Mouse (Mus musculus) midbrain, embryonic 13.5 days (tissue): ENCODE measurements around the gene Gm20815. TPM values are rescaled to one million over a fixed set of nuclear protein-coding genes. Genes with fewer than 3 reads are reported as not detected.
"Not testable (repeated sequence)": the region's sequence is repeated elsewhere in the genome, so short reads cannot be mapped to it uniquely, and the experiment has no call there.

ENCODE experiments used
- ATAC-seq: fragments of 200-750 bp; cut with Nextera tagmentation; 2 replicates; pipeline ENCODE4 v1.8.0; 2017; ENCODE audit warnings: mild to moderate bottlenecking, moderate TSS enrichment, moderate library complexity
- H3K27ac ChIP-seq: fragments of 300-500 bp; sonication (generic); 2 replicates; pipeline ENCODE4 v1.5.1; 2015; ENCODE audit warnings: inconsistent platforms, mild to moderate bottlenecking, moderate library complexity
- H3K27me3 ChIP-seq: fragments of 300-500 bp; sonication (generic); 2 replicates; pipeline ENCODE4 v1.6.1; 2015; ENCODE audit warnings: mild to moderate bottlenecking, inconsistent platforms
- H3K36me3 ChIP-seq: fragments of 300-500 bp; sonication (generic); 2 replicates; pipeline ENCODE4 v1.6.1; 2015; ENCODE audit warnings: mild to moderate bottlenecking, inconsistent platforms
- H3K4me1 ChIP-seq: fragments of 300-500 bp; sonication (generic); replicated peaks from 2 replicates; pipeline ENCODE4 v1.6.1; 2015; ENCODE audit warnings: inconsistent platforms
- H3K4me2 ChIP-seq: fragments of 300-500 bp; sonication (generic); replicated peaks from 2 replicates; pipeline ENCODE4 v1.6.1; 2015; ENCODE audit warnings: moderate library complexity, mild to moderate bottlenecking, inconsistent platforms
- H3K4me3 ChIP-seq: fragments of 300-500 bp; sonication (generic); replicated peaks from 2 replicates; pipeline ENCODE4 v1.5.1; 2015; ENCODE audit warnings: mild to moderate bottlenecking, inconsistent platforms
- H3K9ac ChIP-seq: fragments of 300-500 bp; sonication (generic); replicated peaks from 2 replicates; pipeline ENCODE4 v1.6.1; 2015; ENCODE audit warnings: mild to moderate bottlenecking, inconsistent platforms
- H3K9me3 ChIP-seq: fragments of 300-500 bp; sonication (generic); 2 replicates; pipeline ENCODE4 v1.6.1; 2016; ENCODE audit warnings: mild to moderate bottlenecking, inconsistent platforms
- WGBS: fragments of 180-500 bp; shearing (Covaris S2); methylation state at CpG from one replicate; pipeline ENCODE4 v1.1.7; 2015; 5-methylcytosine and 5-hydroxymethylcytosine counted together
- polyA plus RNA-seq: library from polyadenylated mRNA; unstranded; fragments of >200 nt; fragmentation: Nextera tagmentation; extraction: Ambion mirVana; gene quantifications from 2 replicates; pipeline ENCODE4 v1.2.1, GENCODE M21; 2015

Gene Gm20815
- not detected in 2 replicates for polyA plus RNA-seq

DNA sequence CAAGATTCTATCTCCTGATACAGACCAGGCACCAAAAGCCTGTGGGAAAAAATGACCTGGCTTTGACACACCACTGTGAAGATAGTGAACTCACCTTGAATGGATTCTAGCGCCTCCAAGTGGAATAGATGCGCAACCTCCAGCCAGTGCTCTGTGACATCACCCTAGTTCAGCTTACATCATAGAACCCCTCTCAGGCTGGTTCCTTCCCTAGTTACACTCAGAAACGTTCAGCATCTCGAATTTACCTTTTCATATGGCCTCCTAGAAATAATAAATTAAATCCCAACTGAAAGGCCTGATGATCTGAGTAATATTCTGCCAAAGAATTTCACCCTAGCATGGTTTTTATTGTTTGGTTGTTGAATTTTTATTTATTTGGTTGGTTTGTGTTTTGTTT is at the start of gene Gm20815:
Gene Gm20815 (minus strand): TSS at position 101 of the 400 bp plus-strand sequence.
- H3K9ac ChIP-seq, H3K27ac ChIP-seq, H3K4me2 ChIP-seq, H3K36me3 ChIP-seq, H3K27me3 ChIP-seq, H3K9me3 ChIP-seq, H3K4me3 ChIP-seq, ATAC-seq, H3K4me1 ChIP-seq: not testable (repeated sequence)
- no CpG with 5 or more reads among the region's 4 CpGs for WGBS
